Comparison of ENCODE assay signal across 8 mouse cellular contexts in the genomic region with DNA sequence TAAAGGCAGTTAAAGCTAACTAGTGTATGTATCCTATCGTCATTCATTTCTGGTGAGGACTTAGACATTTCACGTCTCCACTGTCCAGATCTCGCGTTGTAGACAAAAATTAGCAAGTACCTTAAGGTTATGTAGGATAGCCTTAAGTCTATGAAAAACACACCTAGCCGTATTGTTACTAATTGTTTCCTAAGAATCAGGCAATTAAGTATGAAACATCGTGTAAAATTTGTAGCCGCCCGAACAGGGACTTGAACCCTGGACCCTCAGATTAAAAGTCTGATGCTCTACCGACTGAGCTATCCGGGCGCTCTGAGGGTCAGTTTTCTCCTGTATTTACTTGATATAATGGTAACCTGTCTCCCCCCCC. TPM values are rescaled to one million over a fixed set of nuclear protein-coding genes. Genes with fewer than 3 reads are reported as not detected.
DNase-seq lines count a peak whose midpoint lies in the region; ATAC-seq lines count a peak whose summit lies in the region.

No protein-coding gene starts in this region.

- H3K4me2 ChIP-seq in intestine, embryonic 14.5 days (ENCODE audit: low read length): peak overlapping the region; percentile 51
- peak overlapping the region; percentile 46 for H3K4me2 ChIP-seq in limb, embryonic 15.5 days
- H3K4me2 ChIP-seq in midbrain, embryonic 14.5 days (ENCODE audit: low read length): peak overlapping the region; percentile 61

- H3K9me3 ChIP-seq in intestine, embryonic 14.5 days (ENCODE audit: control insufficient read depth, low read length): no peaks in the 10 kb centered on the region
- no peaks in the 10 kb centered on the region for H3K9me3 ChIP-seq in limb, embryonic 15.5 days
- no peaks in the 10 kb centered on the region for H3K9me3 ChIP-seq in midbrain, embryonic 14.5 days (ENCODE audit: control insufficient read depth, low read length)

- H3K36me3 ChIP-seq in intestine, embryonic 14.5 days (ENCODE audit: control insufficient read depth, insufficient read depth, low read length): no peaks in the 10 kb centered on the region
- no peaks in the 10 kb centered on the region for H3K36me3 ChIP-seq in limb, embryonic 15.5 days
- H3K36me3 ChIP-seq in midbrain, embryonic 14.5 days (ENCODE audit: control insufficient read depth, insufficient read depth, low read length): no peaks in the 10 kb centered on the region

- H3K9ac ChIP-seq in intestine, embryonic 14.5 days (ENCODE audit: low read length): 0 out of 2 replicates have a peak overlapping the region, but pooled peaks have one; percentile 25
- H3K9ac ChIP-seq in limb, embryonic 15.5 days: no peak overlapping the region
- H3K9ac ChIP-seq in midbrain, embryonic 14.5 days (replicated peaks; ENCODE audit: low read length): no peak overlapping the region

- no peaks in the 10 kb centered on the region for H3K27me3 ChIP-seq in intestine, embryonic 14.5 days (replicated peaks; ENCODE audit: control insufficient read depth, insufficient read depth, low read length)
- H3K27me3 ChIP-seq in limb, embryonic 15.5 days: no peaks in the 10 kb centered on the region
- no peaks in the 10 kb centered on the region for H3K27me3 ChIP-seq in midbrain, embryonic 14.5 days (ENCODE audit: control insufficient read depth, insufficient read depth, low read length)

- H3K4me1 ChIP-seq in intestine, embryonic 14.5 days (replicated peaks; ENCODE audit: control insufficient read depth, insufficient read depth, low read length): peaks cover 6% of the 10 kb centered on the region; the same call in 1 of the 2 replicates
- H3K4me1 ChIP-seq in limb, embryonic 15.5 days: peaks cover 8% of the 10 kb centered on the region
- H3K4me1 ChIP-seq in midbrain, embryonic 14.5 days (ENCODE audit: control insufficient read depth, insufficient read depth, low read length): no peaks in the 10 kb centered on the region

- ATAC-seq in intestine, embryonic 14.5 days (replicated peaks; ENCODE audit: low FRiP score, low TSS enrichment, low read depth): peak; percentile 69
- peak; percentile 76 for ATAC-seq in limb, embryonic 15.5 days (ENCODE audit: insufficient number of reproducible peaks, low FRiP score, low TSS enrichment, low read depth)
- peak; percentile 60; the same call in 1 of the 2 replicates for ATAC-seq in midbrain, embryonic 14.5 days (ENCODE audit: low FRiP score, low TSS enrichment)

- peak; percentile 42 for DNase-seq in urinary bladder, postnatal 14 days (ENCODE audit: low spot score)
- no peak for DNase-seq in urinary bladder, postnatal 10 days (ENCODE audit: low spot score)
- peak; percentile 61 to 64 for DNase-seq in cerebellum, postnatal 14 days
- peak; percentile 25 for DNase-seq in gastrocnemius, postnatal 25 days
- DNase-seq in intestine, embryonic 14.5 days (ENCODE audit: low spot score): peak; percentile 83
- DNase-seq in midbrain, embryonic 14.5 days: peak; percentile 78
- no peak for DNase-seq in yolk sac, embryonic 10.5 days (ENCODE audit: low spot score)

- WGBS in intestine, embryonic 14.5 days: 3% methylated on average over 11 of the region's 11 CpGs
- 4% methylated on average over 11 of the region's 11 CpGs for WGBS in limb, embryonic 15.5 days
- 3% methylated on average over 11 of the region's 11 CpGs for WGBS in midbrain, embryonic 14.5 days

- peak overlapping the region; percentile 54 for H3K4me3 ChIP-seq in intestine, embryonic 14.5 days (ENCODE audit: low read depth, low read length)
- H3K4me3 ChIP-seq in limb, embryonic 15.5 days: peak overlapping the region; percentile 52
- peak overlapping the region; percentile 41 for H3K4me3 ChIP-seq in midbrain, embryonic 14.5 days (replicated peaks; ENCODE audit: low read depth, low read length)

- H3K27ac ChIP-seq in intestine, embryonic 14.5 days (ENCODE audit: low read depth): peak overlapping the region; percentile 75; the same call in 1 of the 2 replicates
- H3K27ac ChIP-seq in limb, embryonic 15.5 days: peak overlapping the region; percentile 76
- H3K27ac ChIP-seq in midbrain, embryonic 14.5 days (replicated peaks; ENCODE audit: low read depth, low read length): no peak overlapping the region

RNA-seq across cellular contexts. Expression of gene Mdm4, which starts 3.7 kb away (rescaled TPM):
- 10 to 100 TPM; 26.6 to 29.2 TPM for total RNA-seq in gastrocnemius, postnatal 25 days (2021)
- polyA plus RNA-seq in intestine, embryonic 14.5 days (2014; fragmentation: Nextera tagmentation; extraction: Ambion mirVana): 49.7 TPM in 2 replicates
- 32.2 and 35.9 TPM in 2 replicates for polyA plus RNA-seq in limb, embryonic 15.5 days (2015; fragmentation: Nextera tagmentation; extraction: Ambion mirVana)
- polyA plus RNA-seq in midbrain, embryonic 14.5 days (2014; fragmentation: Nextera tagmentation; extraction: Ambion mirVana): 52.5 and 53.5 TPM in 2 replicates

RNA-seq across cellular contexts. Expression of gene Pik3c2b, which starts 11.4 kb away (rescaled TPM):
- total RNA-seq in gastrocnemius, postnatal 25 days (2021): 10 to 100 TPM; 10.8 to 12.0 TPM
- polyA plus RNA-seq in intestine, embryonic 14.5 days (2014; fragmentation: Nextera tagmentation; extraction: Ambion mirVana): 9.8 and 11.4 TPM in 2 replicates
- 6.8 and 7.5 TPM in 2 replicates for polyA plus RNA-seq in limb, embryonic 15.5 days (2015; fragmentation: Nextera tagmentation; extraction: Ambion mirVana)
- 14.3 and 17.0 TPM in 2 replicates for polyA plus RNA-seq in midbrain, embryonic 14.5 days (2014; fragmentation: Nextera tagmentation; extraction: Ambion mirVana)

Comparison
In these comparisons a context has a peak if more than half of its experiments do, and no peak if none do; other contexts are left out.
1. DNase-seq: peak in urinary bladder, postnatal 14 days (single experiment), cerebellum, postnatal 14 days (2 of 2), gastrocnemius, postnatal 25 days (single experiment), intestine, embryonic 14.5 days (single experiment) and midbrain, embryonic 14.5 days (single experiment); none in urinary bladder, postnatal 10 days (single experiment) and yolk sac, embryonic 10.5 days (single experiment).
2. Peak in every context shown above with its lines, with median percentiles within 50 percentile points of each other: ATAC-seq, H3K4me2 ChIP-seq and H3K4me3 ChIP-seq.